Mouse (Mus musculus) hindbrain, embryonic 10.5 days (tissue): ENCODE data around the gene Ctdspl. TPM values are rescaled to one million over a fixed set of nuclear protein-coding genes. Genes with fewer than 3 reads are reported as not detected.

Experiments
- DNase-seq: peaks from one replicate; pipeline ENCODE4 v3.0.0-alpha.2; 2017; ENCODE audit warnings: low spot score
- H3K27ac ChIP-seq: fragments of 300-500 bp; sonication (generic); 2 replicates; pipeline ENCODE4 v1.5.1; 2016; ENCODE audit warnings: mild to moderate bottlenecking, moderate library complexity
- H3K27me3 ChIP-seq: fragments of 300-500 bp; sonication (generic); 2 replicates; pipeline ENCODE4 v1.6.1; 2016; ENCODE audit warnings: mild to moderate bottlenecking; ENCODE audit not compliant: poor library complexity, insufficient read depth, severe bottlenecking
- H3K36me3 ChIP-seq: fragments of 300-500 bp; sonication (generic); 2 replicates; pipeline ENCODE4 v1.6.1; 2016; ENCODE audit warnings: mild to moderate bottlenecking, moderate library complexity
- H3K4me1 ChIP-seq: fragments of 300-500 bp; sonication (generic); replicated peaks from 2 replicates; pipeline ENCODE4 v1.6.1; 2016; ENCODE audit warnings: mild to moderate bottlenecking
- H3K4me3 ChIP-seq: fragments of 300-500 bp; sonication (generic); 2 replicates; pipeline ENCODE4 v1.5.1; 2016; ENCODE audit warnings: mild to moderate bottlenecking, moderate library complexity
- H3K9me3 ChIP-seq: fragments of 300-500 bp; sonication (generic); 2 replicates; pipeline ENCODE4 v1.6.1; 2016; ENCODE audit warnings: mild to moderate bottlenecking, moderate library complexity
- WGBS: fragments of 180-500 bp; shearing (Covaris S2); methylation state at CpG from one replicate; pipeline ENCODE4 v1.1.7; 2016; 5-methylcytosine and 5-hydroxymethylcytosine counted together
- polyA plus RNA-seq: library from polyadenylated mRNA; unstranded; fragments of >200 nt; fragmentation: Nextera tagmentation; extraction: Ambion mirVana; gene quantifications from 2 replicates; pipeline ENCODE4 v1.2.1, GENCODE M21; 2016

Ctdspl gene
- polyA plus RNA-seq, 1 experiment from 2014 or later = 6.8 TPM

GRCm38 (mm10) chr9:118960415-118961091 lies 34.3 kb downstream of the Ctdspl start:
- Histone ChIP-seq H3K36me3 (no peaks in the 10 kb centered on the region), H3K27ac (peak overlapping the region; percentile 54; the same call in 1 of the 2 replicates), H3K4me1 (peaks cover 23% of the 10 kb centered on the region), H3K4me3 (no peak overlapping the region), H3K9me3 (no peaks in the 10 kb centered on the region), H3K27me3 (no peaks in the 10 kb centered on the region)
- peak; percentile 64 for DNase-seq
- WGBS = 46% methylated on average over 16 of the region's 16 CpGs

- no peak overlapping the region for H3K27ac ChIP-seq
- 0 out of 2 replicates have a peak, but pooled peaks cover 6% of the 10 kb centered on the region for H3K36me3 ChIP-seq
- WGBS = 80% methylated on average over 9 of the region's 9 CpGs
- no peaks in the 10 kb centered on the region for H3K9me3 ChIP-seq
- DNase-seq = no peak
- H3K4me1 ChIP-seq = peaks cover 23% of the 10 kb centered on the region
- H3K4me3 ChIP-seq = no peak overlapping the region
- H3K27me3 ChIP-seq = no peaks in the 10 kb centered on the region
These were observed 36.9 kb downstream of the Ctdspl start for GRCm38 (mm10) chr9:118963149-118963548.

- Histone ChIP-seq H3K4me3 (no peak overlapping the region), H3K27ac (no peak overlapping the region), H3K4me1 (peaks cover 17% of the 10 kb centered on the region), H3K9me3 (no peaks in the 10 kb centered on the region), H3K27me3 (no peaks in the 10 kb centered on the region), H3K36me3 (0 out of 2 replicates have a peak, but pooled peaks cover 6% of the 10 kb centered on the region)
- no peak for DNase-seq
- 86% methylated on average over 18 of the region's 18 CpGs for WGBS
These were observed 38.2 kb downstream of the Ctdspl start for GRCm38 (mm10) chr9:118964263-118965034.

GRCm38 (mm10) chr9:118969810-118970209 lies 43.6 kb downstream of the Ctdspl start:
- 90% methylated on average over 4 of the region's 4 CpGs for WGBS

GRCm38 (mm10) chr9:118973028-118973427 lies 46.8 kb downstream of the Ctdspl start:
- no peak for DNase-seq
- WGBS = 91% methylated on average over 7 of the region's 7 CpGs
- H3K36me3 ChIP-seq = 0 out of 2 replicates have a peak, but pooled peaks cover 5% of the 10 kb centered on the region
- H3K4me3 ChIP-seq = no peak overlapping the region
- H3K9me3 ChIP-seq = 0 out of 2 replicates have a peak, but pooled peaks cover 3% of the 10 kb centered on the region
- no peaks in the 10 kb centered on the region for H3K27me3 ChIP-seq
- no peak overlapping the region for H3K27ac ChIP-seq
- peaks cover 46% of the 10 kb centered on the region for H3K4me1 ChIP-seq

More at GRCm38 (mm10) chr9:118969810-118970209, 43.6 kb downstream of the Ctdspl start:
- DNase-seq = no peak
- Histone ChIP-seq H3K4me1 (peaks cover 23% of the 10 kb centered on the region), H3K27ac (no peak overlapping the region), H3K4me3 (no peak overlapping the region), H3K9me3 (no peaks in the 10 kb centered on the region), H3K36me3 (0 out of 2 replicates have a peak, but pooled peaks cover 6% of the 10 kb centered on the region), H3K27me3 (no peaks in the 10 kb centered on the region)

GRCm38 (mm10) chr9:118973566-118973965 lies 47.3 kb downstream of the Ctdspl start:
- peaks cover 49% of the 10 kb centered on the region for H3K4me1 ChIP-seq
- DNase-seq = no peak

GRCm38 (mm10) chr9:118974148-118974547 lies 47.9 kb downstream of the Ctdspl start:
- Histone ChIP-seq H3K4me3 (no peak overlapping the region), H3K36me3 (0 out of 2 replicates have a peak, but pooled peaks cover 5% of the 10 kb centered on the region), H3K4me1 (peaks cover 49% of the 10 kb centered on the region), H3K9me3 (0 out of 2 replicates have a peak, but pooled peaks cover 3% of the 10 kb centered on the region), H3K27ac (peak overlapping the region; percentile 74), H3K27me3 (no peaks in the 10 kb centered on the region)
- DNase-seq = no peak
- WGBS = 61% methylated on average over 5 of the region's 5 CpGs

More at GRCm38 (mm10) chr9:118973566-118973965, 47.3 kb downstream of the Ctdspl start:
- H3K27me3 ChIP-seq = no peaks in the 10 kb centered on the region
- no peak overlapping the region for H3K4me3 ChIP-seq
- WGBS = 79% methylated on average over 5 of the region's 5 CpGs
- peak overlapping the region; percentile 74; the same call in 1 of the 2 replicates for H3K27ac ChIP-seq
- 0 out of 2 replicates have a peak, but pooled peaks cover 5% of the 10 kb centered on the region for H3K36me3 ChIP-seq
- H3K9me3 ChIP-seq = 0 out of 2 replicates have a peak, but pooled peaks cover 3% of the 10 kb centered on the region

- no peaks in the 10 kb centered on the region for H3K27me3 ChIP-seq
- H3K9me3 ChIP-seq = 0 out of 2 replicates have a peak, but pooled peaks cover 3% of the 10 kb centered on the region
- no peak for DNase-seq
- peaks cover 60% of the 10 kb centered on the region for H3K4me1 ChIP-seq
- H3K27ac ChIP-seq = peak overlapping the region; percentile 47; the same call in 1 of the 2 replicates
- H3K4me3 ChIP-seq = no peak overlapping the region
- 0 out of 2 replicates have a peak, but pooled peaks cover 5% of the 10 kb centered on the region for H3K36me3 ChIP-seq
- 58% methylated on average over 11 of the region's 11 CpGs for WGBS
These were observed 49.0 kb downstream of the Ctdspl start for GRCm38 (mm10) chr9:118975211-118975671.

GRCm38 (mm10) chr9:118975758-118976157 lies 49.5 kb downstream of the Ctdspl start:
- H3K9me3 ChIP-seq = 0 out of 2 replicates have a peak, but pooled peaks cover 3% of the 10 kb centered on the region
- no peaks in the 10 kb centered on the region for H3K27me3 ChIP-seq
- DNase-seq = no peak
- 61% methylated on average over 9 of the region's 9 CpGs for WGBS
- peaks cover 65% of the 10 kb centered on the region for H3K4me1 ChIP-seq
- H3K27ac ChIP-seq = peak overlapping the region; percentile 47; the same call in 1 of the 2 replicates
- 0 out of 2 replicates have a peak, but pooled peaks cover 5% of the 10 kb centered on the region for H3K36me3 ChIP-seq
- H3K4me3 ChIP-seq = no peak overlapping the region

- H3K9me3 ChIP-seq = 0 out of 2 replicates have a peak, but pooled peaks cover 3% of the 10 kb centered on the region
- DNase-seq = no peak
- H3K27me3 ChIP-seq = no peaks in the 10 kb centered on the region
- 93% methylated on average over 7 of the region's 7 CpGs for WGBS
- peaks cover 73% of the 10 kb centered on the region for H3K4me1 ChIP-seq
- 0 out of 2 replicates have a peak, but pooled peaks cover 5% of the 10 kb centered on the region for H3K36me3 ChIP-seq
- peak overlapping the region; percentile 2; the same call in 1 of the 2 replicates for H3K27ac ChIP-seq
- no peak overlapping the region for H3K4me3 ChIP-seq
These were observed 50.3 kb downstream of the Ctdspl start for GRCm38 (mm10) chr9:118976561-118976960.

- WGBS = 93% methylated on average over 7 of the region's 7 CpGs
- no peak overlapping the region for H3K4me3 ChIP-seq
- no peak for DNase-seq
- H3K9me3 ChIP-seq = 0 out of 2 replicates have a peak, but pooled peaks cover 3% of the 10 kb centered on the region
- no peaks in the 10 kb centered on the region for H3K27me3 ChIP-seq
- 0 out of 2 replicates have a peak, but pooled peaks cover 5% of the 10 kb centered on the region for H3K36me3 ChIP-seq
- peaks cover 80% of the 10 kb centered on the region for H3K4me1 ChIP-seq
- peak overlapping the region; percentile 13; the same call in 1 of the 2 replicates for H3K27ac ChIP-seq
These were observed 51.2 kb downstream of the Ctdspl start for GRCm38 (mm10) chr9:118977425-118977824.

- 7% methylated on average over 4 of the region's 4 CpGs for WGBS
- Histone ChIP-seq H3K36me3 (0 out of 2 replicates have a peak, but pooled peaks cover 5% of the 10 kb centered on the region), H3K27ac (peak overlapping the region; percentile 81), H3K4me1 (peaks cover 72% of the 10 kb centered on the region), H3K27me3 (no peaks in the 10 kb centered on the region), H3K4me3 (no peak overlapping the region), H3K9me3 (0 out of 2 replicates have a peak, but pooled peaks cover 3% of the 10 kb centered on the region)
- peak; percentile 59 for DNase-seq
These were observed 54.2 kb downstream of the Ctdspl start for GRCm38 (mm10) chr9:118980411-118980823.
